Mouse (Mus musculus) ovary, postnatal 14 days (tissue): ENCODE measurements around the gene Krt7.

Source experiments
- DNase-seq: peaks from one replicate; pipeline ENCODE4 v3.0.0; 2022; ENCODE audit warnings: low spot score

The Krt7 gene

GRCm38 (mm10) chr15:101410775-101411174, at the start of gene Krt7:
Gene Krt7, plus strand, starts transcription at chr15:101411043.
- no peak for DNase-seq

GRCm38 (mm10) chr15:101362393-101363010, 48.3 kb upstream of the Krt7 start:
- DNase-seq: no peak

- no peak for DNase-seq
Measured at GRCm38 (mm10) chr15:101363933-101364332, 46.9 kb upstream of the Krt7 start.

- DNase-seq: no peak
Measured at GRCm38 (mm10) chr15:101364425-101364824, 46.4 kb upstream of the Krt7 start.

GRCm38 (mm10) chr15:101364891-101365671, 45.8 kb upstream of the Krt7 start:
- no peak for DNase-seq

GRCm38 (mm10) chr15:101365721-101366120, 45.1 kb upstream of the Krt7 start:
- no peak for DNase-seq

GRCm38 (mm10) chr15:101366482-101366881, 44.4 kb upstream of the Krt7 start:
- no peak for DNase-seq

GRCm38 (mm10) chr15:101366926-101367325, 43.9 kb upstream of the Krt7 start:
- no peak for DNase-seq

- DNase-seq: no peak
Measured at GRCm38 (mm10) chr15:101367497-101367896, 43.3 kb upstream of the Krt7 start.

GRCm38 (mm10) chr15:101368015-101368414, 42.8 kb upstream of the Krt7 start:
- no peak for DNase-seq

GRCm38 (mm10) chr15:101368502-101369381, 42.1 kb upstream of the Krt7 start:
- DNase-seq: no peak

GRCm38 (mm10) chr15:101369382-101370100, 41.3 kb upstream of the Krt7 start:
- no peak for DNase-seq

GRCm38 (mm10) chr15:101370101-101370911, 40.5 kb upstream of the Krt7 start, which contains the start of gene Krt80:
Gene Krt80, minus strand, starts transcription at chr15:101370162.
- DNase-seq: peak; percentile 62

- no peak for DNase-seq
Measured at GRCm38 (mm10) chr15:101371141-101371985, 39.5 kb upstream of the Krt7 start.

GRCm38 (mm10) chr15:101372131-101372977, 38.5 kb upstream of the Krt7 start:
- DNase-seq: no peak

- no peak for DNase-seq
Measured at GRCm38 (mm10) chr15:101373286-101373898, 37.5 kb upstream of the Krt7 start.

- DNase-seq: no peak
Measured at GRCm38 (mm10) chr15:101374879-101375278, 36.0 kb upstream of the Krt7 start.

- DNase-seq: no peak
Measured at GRCm38 (mm10) chr15:101375956-101376775, 34.7 kb upstream of the Krt7 start.
